Mouse (Mus musculus) lung, embryonic 15.5 days (tissue): ENCODE data around the gene Plxna1. TPM values are rescaled to one million over a fixed set of nuclear protein-coding genes. Genes with fewer than 3 reads are reported as not detected.

Source experiments
- ATAC-seq: fragments of 200-750 bp; cut with Nextera tagmentation; 2 replicates; pipeline ENCODE4 v1.8.0; 2017; ENCODE audit warnings: moderate number of reproducible peaks, borderline replicate concordance; ENCODE audit not compliant: low FRiP score, low TSS enrichment; ENCODE audit errors: extremely low read depth
- H3K27ac ChIP-seq: fragments of 300-500 bp; sonication (generic); 2 replicates; pipeline ENCODE4 v1.5.1; 2015; ENCODE audit warnings: moderate library complexity, mild to moderate bottlenecking, inconsistent platforms
- H3K27me3 ChIP-seq: fragments of 300-500 bp; sonication (generic); 2 replicates; pipeline ENCODE4 v1.6.1; 2015; ENCODE audit warnings: inconsistent platforms
- H3K36me3 ChIP-seq: fragments of 300-500 bp; sonication (generic); 2 replicates; pipeline ENCODE4 v1.6.1; 2015; ENCODE audit warnings: inconsistent platforms
- H3K4me1 ChIP-seq: fragments of 300-500 bp; sonication (generic); 2 replicates; pipeline ENCODE4 v1.6.1; 2015; ENCODE audit warnings: inconsistent platforms
- H3K4me2 ChIP-seq: fragments of 300-500 bp; sonication (generic); 2 replicates; pipeline ENCODE4 v1.6.1; 2015; ENCODE audit warnings: inconsistent platforms, mild to moderate bottlenecking, moderate library complexity
- H3K4me3 ChIP-seq: fragments of 300-500 bp; sonication (generic); 2 replicates; pipeline ENCODE4 v1.5.1; 2015; ENCODE audit warnings: mild to moderate bottlenecking, inconsistent platforms
- H3K9ac ChIP-seq: fragments of 300-500 bp; sonication (generic); 2 replicates; pipeline ENCODE4 v1.6.1; 2015; ENCODE audit warnings: inconsistent platforms
- H3K9me3 ChIP-seq: fragments of 300-500 bp; sonication (generic); 2 replicates; pipeline ENCODE4 v1.6.1; 2016; ENCODE audit warnings: inconsistent platforms
- WGBS: fragments of 180-500 bp; shearing (Covaris S2); methylation state at CpG from one replicate; pipeline ENCODE4 v1.1.7; 2015; 5-methylcytosine and 5-hydroxymethylcytosine counted together
- polyA plus RNA-seq: library from polyadenylated mRNA; unstranded; fragments of >200 nt; fragmentation: Nextera tagmentation; extraction: Ambion mirVana; gene quantifications from 2 replicates; pipeline ENCODE4 v1.2.1, GENCODE M21; 2015

Gene Plxna1
- polyA plus RNA-seq, 1 experiment from 2014 or later = 25.1 TPM

- Histone ChIP-seq H3K9ac (no peak overlapping the region), H3K4me1 (0 out of 2 replicates have a peak, but pooled peaks cover 3% of the 10 kb centered on the region), H3K36me3 (peaks cover 25% of the 10 kb centered on the region), H3K27ac (no peak overlapping the region), H3K4me2 (no peak overlapping the region), H3K4me3 (no peak overlapping the region), H3K27me3 (no peaks in the 10 kb centered on the region), H3K9me3 (no peaks in the 10 kb centered on the region)
- ATAC-seq = no peak
- 60% methylated on average over 4 of the region's 4 CpGs for WGBS
These were observed 47.2 kb downstream of the Plxna1 start for GRCm38 (mm10) chr6:89315263-89315662.

GRCm38 (mm10) chr6:89311518-89311917 lies 50.9 kb downstream of the Plxna1 start:
- H3K9ac ChIP-seq = no peak overlapping the region
- H3K4me1 ChIP-seq = peaks cover 3% of the 10 kb centered on the region; the same call in 1 of the 2 replicates
- WGBS = 65% methylated on average over 2 of the region's 2 CpGs
- no peak overlapping the region for H3K27ac ChIP-seq
- ATAC-seq = no peak
- no peaks in the 10 kb centered on the region for H3K9me3 ChIP-seq
- H3K36me3 ChIP-seq = no peaks in the 10 kb centered on the region
- H3K4me3 ChIP-seq = no peak overlapping the region
- H3K4me2 ChIP-seq = no peak overlapping the region
- no peaks in the 10 kb centered on the region for H3K27me3 ChIP-seq

- Histone ChIP-seq H3K27me3 (no peaks in the 10 kb centered on the region), H3K36me3 (no peaks in the 10 kb centered on the region), H3K9ac (no peak overlapping the region), H3K27ac (no peak overlapping the region), H3K4me2 (no peak overlapping the region), H3K4me3 (no peak overlapping the region), H3K4me1 (peaks cover 3% of the 10 kb centered on the region; the same call in 1 of the 2 replicates), H3K9me3 (no peaks in the 10 kb centered on the region)
- ATAC-seq = no peak
- 58% methylated on average over 9 of the region's 9 CpGs for WGBS
These were observed 52.2 kb downstream of the Plxna1 start for GRCm38 (mm10) chr6:89310236-89310635.

GRCm38 (mm10) chr6:89308213-89308973 lies 54.0 kb downstream of the Plxna1 start:
- H3K4me1 ChIP-seq = peaks cover 3% of the 10 kb centered on the region; the same call in 1 of the 2 replicates
- no peak overlapping the region for H3K9ac ChIP-seq
- no peaks in the 10 kb centered on the region for H3K36me3 ChIP-seq
- no peak for ATAC-seq
- WGBS = 56% methylated on average over 6 of the region's 6 CpGs
- no peaks in the 10 kb centered on the region for H3K9me3 ChIP-seq
- no peak overlapping the region for H3K27ac ChIP-seq
- H3K4me2 ChIP-seq = no peak overlapping the region
- no peak overlapping the region for H3K4me3 ChIP-seq
- H3K27me3 ChIP-seq = no peaks in the 10 kb centered on the region

GRCm38 (mm10) chr6:89304375-89305058 lies 57.9 kb downstream of the Plxna1 start:
- Histone ChIP-seq H3K4me1 (peaks cover 7% of the 10 kb centered on the region), H3K9me3 (no peaks in the 10 kb centered on the region), H3K36me3 (no peaks in the 10 kb centered on the region), H3K9ac (no peak overlapping the region), H3K27me3 (no peaks in the 10 kb centered on the region), H3K4me3 (no peak overlapping the region), H3K4me2 (no peak overlapping the region), H3K27ac (no peak overlapping the region)
- ATAC-seq = no peak
- 55% methylated on average over 3 of the region's 3 CpGs for WGBS

GRCm38 (mm10) chr6:89299818-89300217 lies 62.6 kb downstream of the Plxna1 start:
- no peak overlapping the region for H3K4me2 ChIP-seq
- H3K4me1 ChIP-seq = peaks cover 17% of the 10 kb centered on the region
- H3K4me3 ChIP-seq = no peak overlapping the region
- H3K9ac ChIP-seq = no peak overlapping the region
- 54% methylated on average over 9 of the region's 9 CpGs for WGBS
- no peaks in the 10 kb centered on the region for H3K36me3 ChIP-seq
- H3K27ac ChIP-seq = no peak overlapping the region
- no peaks in the 10 kb centered on the region for H3K9me3 ChIP-seq
- no peaks in the 10 kb centered on the region for H3K27me3 ChIP-seq
- ATAC-seq = no peak

- no peaks in the 10 kb centered on the region for H3K27me3 ChIP-seq
- H3K4me1 ChIP-seq = peaks cover 17% of the 10 kb centered on the region
- no peak overlapping the region for H3K9ac ChIP-seq
- H3K9me3 ChIP-seq = no peaks in the 10 kb centered on the region
- no peak overlapping the region for H3K4me3 ChIP-seq
- no peak overlapping the region for H3K27ac ChIP-seq
- WGBS = 71% methylated on average over 15 of the region's 15 CpGs
- no peak for ATAC-seq
- H3K4me2 ChIP-seq = no peak overlapping the region
- H3K36me3 ChIP-seq = no peaks in the 10 kb centered on the region
These were observed 65.3 kb downstream of the Plxna1 start for GRCm38 (mm10) chr6:89296909-89297695.

GRCm38 (mm10) chr6:89296001-89296709 lies 66.3 kb downstream of the Plxna1 start:
- no peak for ATAC-seq
- no peak overlapping the region for H3K9ac ChIP-seq
- H3K27me3 ChIP-seq = no peaks in the 10 kb centered on the region
- H3K27ac ChIP-seq = no peak overlapping the region
- H3K4me1 ChIP-seq = peaks cover 17% of the 10 kb centered on the region
- no peaks in the 10 kb centered on the region for H3K36me3 ChIP-seq
- 77% methylated on average over 8 of the region's 8 CpGs for WGBS
- H3K4me2 ChIP-seq = no peak overlapping the region
- H3K9me3 ChIP-seq = no peaks in the 10 kb centered on the region
- no peak overlapping the region for H3K4me3 ChIP-seq

GRCm38 (mm10) chr6:89294621-89295020 lies 67.8 kb downstream of the Plxna1 start:
- Histone ChIP-seq H3K36me3 (no peaks in the 10 kb centered on the region), H3K27me3 (no peaks in the 10 kb centered on the region), H3K4me2 (no peak overlapping the region), H3K9ac (no peak overlapping the region), H3K4me1 (peaks cover 10% of the 10 kb centered on the region), H3K4me3 (no peak overlapping the region), H3K9me3 (no peaks in the 10 kb centered on the region), H3K27ac (no peak overlapping the region)
- no peak for ATAC-seq
- 15% methylated on average over 1 of the region's 1 CpGs for WGBS

GRCm38 (mm10) chr6:89291494-89291893 lies 70.9 kb downstream of the Plxna1 start:
- 46% methylated on average over 7 of the region's 7 CpGs for WGBS
- H3K9ac ChIP-seq = no peak overlapping the region

GRCm38 (mm10) chr6:89288156-89288555 lies 74.3 kb downstream of the Plxna1 start:
- WGBS = 22% methylated on average over 6 of the region's 6 CpGs
- H3K4me3 ChIP-seq = no peak overlapping the region
- no peak overlapping the region for H3K9ac ChIP-seq
- 0 out of 2 replicates have a peak, but pooled peaks cover 6% of the 10 kb centered on the region for H3K4me1 ChIP-seq
- ATAC-seq = no peak
- H3K27ac ChIP-seq = no peak overlapping the region
- no peaks in the 10 kb centered on the region for H3K9me3 ChIP-seq
- H3K27me3 ChIP-seq = no peaks in the 10 kb centered on the region
- H3K36me3 ChIP-seq = no peaks in the 10 kb centered on the region
- H3K4me2 ChIP-seq = no peak overlapping the region

More at GRCm38 (mm10) chr6:89291494-89291893, 70.9 kb downstream of the Plxna1 start:
- Histone ChIP-seq H3K4me3 (no peak overlapping the region), H3K27me3 (no peaks in the 10 kb centered on the region), H3K4me1 (0 out of 2 replicates have a peak, but pooled peaks cover 6% of the 10 kb centered on the region), H3K9me3 (no peaks in the 10 kb centered on the region), H3K36me3 (no peaks in the 10 kb centered on the region), H3K4me2 (no peak overlapping the region), H3K27ac (no peak overlapping the region)
- no peak for ATAC-seq
